Mouse (Mus musculus): Measurements from ENCODE around the gene Cdk13. TPM values are rescaled to one million over a fixed set of nuclear protein-coding genes. Genes with fewer than 3 reads are reported as not detected.

The Cdk13 gene
- polyA plus RNA-seq, 1 experiment from 2014 or later: 21.0 TPM

GRCm38 (mm10) chr13:17694414-17694813 lies 110.5 kb downstream of the Cdk13 start:
- Histone ChIP-seq H3K9me3 (ENCODE audit: control insufficient read depth, low read length) (no peaks in the 10 kb centered on the region), H3K4me1 (ENCODE audit: control insufficient read depth, insufficient read depth, low read length) (peaks cover 5% of the 10 kb centered on the region), H3K9ac (replicated peaks; ENCODE audit: low read length) (peak overlapping the region; percentile 83; the same call in 1 of the 2 replicates), H3K27ac (replicated peaks; ENCODE audit: low read depth, low read length) (peak overlapping the region; percentile 89), H3K4me2 (ENCODE audit: low read length) (peak overlapping the region; percentile 68), H3K36me3 (ENCODE audit: control insufficient read depth, insufficient read depth, low read length) (no peaks in the 10 kb centered on the region), H3K4me3 (replicated peaks; ENCODE audit: low read depth, low read length) (peak overlapping the region; percentile 73), H3K27me3 (ENCODE audit: control insufficient read depth, insufficient read depth, low read length) (no peaks in the 10 kb centered on the region)
- 1% methylated on average over 24 of the region's 25 CpGs for WGBS
- DNase-seq (no peak), ATAC-seq (ENCODE audit: low FRiP score, low TSS enrichment) (peak; percentile 82)

DNA sequence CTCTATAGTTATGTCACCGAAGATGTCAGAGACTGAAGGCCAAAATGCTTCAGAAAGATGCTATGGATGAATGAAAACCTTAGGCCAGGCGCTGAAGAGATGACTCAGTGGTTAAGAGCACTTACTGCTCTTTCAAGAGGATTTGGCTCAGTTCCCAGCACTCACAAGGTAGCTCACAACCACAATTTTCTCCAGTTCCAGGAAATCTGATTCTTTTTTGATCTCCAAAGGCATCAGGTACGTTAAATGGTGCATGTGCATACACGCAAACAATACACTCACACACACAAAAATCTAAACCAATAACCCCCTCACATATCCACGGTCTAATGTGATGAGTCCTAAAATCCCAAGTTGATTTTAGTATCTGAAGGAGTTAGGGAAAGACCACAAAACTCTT lies 111.1 kb downstream of the Cdk13 start:
- ATAC-seq (ENCODE audit: low FRiP score, low TSS enrichment) (no peak), DNase-seq (peak; percentile 27)
- peak overlapping the region; percentile 68 for H3K4me2 ChIP-seq (ENCODE audit: low read length)
- H3K36me3 ChIP-seq (ENCODE audit: control insufficient read depth, insufficient read depth, low read length): no peaks in the 10 kb centered on the region
- 0 out of 2 replicates have a peak overlapping the region, but pooled peaks have one; percentile 73 for H3K4me3 ChIP-seq (replicated peaks; ENCODE audit: low read depth, low read length)
- no peaks in the 10 kb centered on the region for H3K9me3 ChIP-seq (ENCODE audit: control insufficient read depth, low read length)
- WGBS: 74% methylated on average over 5 of the region's 5 CpGs
- H3K27ac ChIP-seq (replicated peaks; ENCODE audit: low read depth, low read length): no peak overlapping the region
- peaks cover 5% of the 10 kb centered on the region for H3K4me1 ChIP-seq (ENCODE audit: control insufficient read depth, insufficient read depth, low read length)
- no peak overlapping the region for H3K9ac ChIP-seq (replicated peaks; ENCODE audit: low read length)
- no peaks in the 10 kb centered on the region for H3K27me3 ChIP-seq (ENCODE audit: control insufficient read depth, insufficient read depth, low read length)

DNA sequence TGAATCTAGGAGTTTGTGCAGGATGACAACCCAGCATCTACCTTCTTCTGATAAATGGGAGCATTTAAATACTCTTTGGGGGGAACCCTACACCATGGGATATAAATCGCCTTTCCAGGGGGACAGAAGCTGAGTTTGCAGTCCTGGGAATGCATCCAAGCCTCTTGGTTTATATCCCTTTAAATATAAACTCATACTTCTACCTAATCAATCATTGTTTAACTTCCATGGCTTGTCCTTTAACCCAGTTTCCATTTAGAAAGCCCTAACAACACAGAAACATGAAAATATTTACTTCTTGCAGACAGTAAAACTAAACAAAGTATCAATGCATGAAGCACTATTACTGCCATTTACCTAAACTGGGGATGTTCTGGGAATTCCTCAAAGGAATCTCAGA lies 113.5 kb downstream of the Cdk13 start:
- Histone ChIP-seq H3K9ac (replicated peaks; ENCODE audit: low read length) (no peak overlapping the region), H3K4me1 (ENCODE audit: control insufficient read depth, insufficient read depth, low read length) (peaks cover 5% of the 10 kb centered on the region), H3K4me3 (replicated peaks; ENCODE audit: low read depth, low read length) (no peak overlapping the region), H3K27ac (replicated peaks; ENCODE audit: low read depth, low read length) (no peak overlapping the region), H3K4me2 (ENCODE audit: low read length) (no peak overlapping the region), H3K9me3 (ENCODE audit: control insufficient read depth, low read length) (no peaks in the 10 kb centered on the region), H3K36me3 (ENCODE audit: control insufficient read depth, insufficient read depth, low read length) (no peaks in the 10 kb centered on the region), H3K27me3 (ENCODE audit: control insufficient read depth, insufficient read depth, low read length) (no peaks in the 10 kb centered on the region)
- DNase-seq (no peak), ATAC-seq (ENCODE audit: low FRiP score, low TSS enrichment) (no peak)
- 76% methylated on average over 1 of the region's 1 CpGs for WGBS

DNA sequence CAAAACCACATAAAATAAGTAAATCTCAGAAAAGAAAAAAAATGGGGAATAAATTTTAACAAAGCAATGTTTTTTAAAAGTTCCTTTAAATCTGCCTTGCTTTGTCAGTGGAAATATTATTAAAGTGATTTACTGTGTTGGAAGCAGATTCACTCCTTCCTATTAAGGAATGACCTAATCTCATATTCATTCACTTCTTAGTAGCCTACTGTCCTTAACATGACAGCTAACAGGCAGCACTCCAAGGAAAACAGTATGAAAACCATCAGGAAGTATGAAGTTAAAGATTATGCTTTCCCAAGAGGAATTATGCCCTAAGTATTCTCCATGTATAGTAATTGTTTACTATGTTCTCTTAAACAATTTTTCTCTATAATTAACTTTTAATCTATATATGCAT lies 114.2 kb downstream of the Cdk13 start:
- Histone ChIP-seq H3K36me3 (ENCODE audit: control insufficient read depth, insufficient read depth, low read length) (no peaks in the 10 kb centered on the region), H3K9ac (replicated peaks; ENCODE audit: low read length) (no peak overlapping the region), H3K4me1 (ENCODE audit: control insufficient read depth, insufficient read depth, low read length) (no peaks in the 10 kb centered on the region), H3K4me3 (replicated peaks; ENCODE audit: low read depth, low read length) (no peak overlapping the region), H3K27ac (replicated peaks; ENCODE audit: low read depth, low read length) (no peak overlapping the region), H3K9me3 (ENCODE audit: control insufficient read depth, low read length) (no peaks in the 10 kb centered on the region), H3K4me2 (ENCODE audit: low read length) (no peak overlapping the region), H3K27me3 (ENCODE audit: control insufficient read depth, insufficient read depth, low read length) (no peaks in the 10 kb centered on the region)
- DNase-seq (no peak), ATAC-seq (ENCODE audit: low FRiP score, low TSS enrichment) (no peak)

- ATAC-seq (ENCODE audit: low FRiP score, low TSS enrichment) (no peak), DNase-seq (no peak)
- Histone ChIP-seq H3K9me3 (ENCODE audit: control insufficient read depth, low read length) (no peaks in the 10 kb centered on the region), H3K27me3 (ENCODE audit: control insufficient read depth, insufficient read depth, low read length) (no peaks in the 10 kb centered on the region), H3K4me2 (ENCODE audit: low read length) (no peak overlapping the region), H3K4me3 (replicated peaks; ENCODE audit: low read depth, low read length) (no peak overlapping the region), H3K4me1 (ENCODE audit: control insufficient read depth, insufficient read depth, low read length) (no peaks in the 10 kb centered on the region), H3K27ac (replicated peaks; ENCODE audit: low read depth, low read length) (no peak overlapping the region), H3K36me3 (ENCODE audit: control insufficient read depth, insufficient read depth, low read length) (no peaks in the 10 kb centered on the region), H3K9ac (replicated peaks; ENCODE audit: low read length) (no peak overlapping the region)
Measured at GRCm38 (mm10) chr13:17689461-17689860, 115.4 kb downstream of the Cdk13 start.

DNA sequence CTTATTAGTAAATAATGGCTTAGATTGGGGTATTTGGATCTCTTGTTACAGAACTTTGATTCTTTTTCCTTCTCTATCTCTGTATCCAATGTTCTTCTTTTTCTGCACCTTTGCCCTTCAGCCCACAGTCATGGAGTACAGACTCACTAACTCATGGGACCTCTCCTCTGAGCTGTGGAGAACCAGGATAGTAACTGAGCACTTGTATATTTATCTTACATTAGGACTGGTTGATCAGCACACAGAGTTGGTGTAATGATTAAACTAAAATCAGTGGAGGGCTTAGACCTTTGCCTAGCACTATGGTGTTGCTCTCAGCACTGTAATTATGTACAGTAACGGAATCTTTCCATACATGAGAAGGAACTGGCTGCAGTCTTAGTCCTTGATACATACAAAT lies 133.8 kb downstream of the Cdk13 start:
- Histone ChIP-seq H3K4me2 (ENCODE audit: low read length) (no peak overlapping the region), H3K4me3 (replicated peaks; ENCODE audit: low read depth, low read length) (no peak overlapping the region), H3K27ac (replicated peaks; ENCODE audit: low read depth, low read length) (no peak overlapping the region), H3K36me3 (ENCODE audit: control insufficient read depth, insufficient read depth, low read length) (no peaks in the 10 kb centered on the region), H3K27me3 (ENCODE audit: control insufficient read depth, insufficient read depth, low read length) (no peaks in the 10 kb centered on the region), H3K9ac (replicated peaks; ENCODE audit: low read length) (no peak overlapping the region), H3K9me3 (ENCODE audit: control insufficient read depth, low read length) (no peaks in the 10 kb centered on the region), H3K4me1 (ENCODE audit: control insufficient read depth, insufficient read depth, low read length) (no peaks in the 10 kb centered on the region)
- DNase-seq (no peak), ATAC-seq (ENCODE audit: low FRiP score, low TSS enrichment) (no peak)
- 85% methylated on average over 1 of the region's 1 CpGs for WGBS

DNA sequence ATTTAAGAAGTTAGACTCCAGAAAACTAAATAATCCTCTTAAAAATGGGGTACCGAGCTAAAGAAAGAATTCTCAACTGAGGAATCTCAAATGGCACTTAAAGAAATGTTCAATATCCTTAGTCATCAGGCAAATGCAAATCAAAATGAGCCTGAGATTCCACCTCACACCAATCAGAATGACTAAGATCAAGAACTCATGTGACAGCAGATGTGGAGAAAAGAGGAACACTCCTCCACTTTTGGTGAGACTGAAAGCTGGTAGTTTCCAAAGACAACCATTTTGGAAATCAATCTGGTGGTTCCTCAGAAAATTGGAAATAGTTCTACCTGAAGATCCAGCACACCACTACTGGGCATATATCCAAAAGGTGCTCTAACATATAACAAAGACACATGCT lies 137.5 kb downstream of the Cdk13 start:
- no peak overlapping the region for H3K4me3 ChIP-seq (replicated peaks; ENCODE audit: low read depth, low read length)
- WGBS: 90% methylated on average over 1 of the region's 1 CpGs
- H3K9ac ChIP-seq (replicated peaks; ENCODE audit: low read length): no peak overlapping the region
- H3K9me3 ChIP-seq (ENCODE audit: control insufficient read depth, low read length): no peaks in the 10 kb centered on the region
- no peaks in the 10 kb centered on the region for H3K36me3 ChIP-seq (ENCODE audit: control insufficient read depth, insufficient read depth, low read length)
- H3K27me3 ChIP-seq (ENCODE audit: control insufficient read depth, insufficient read depth, low read length): no peaks in the 10 kb centered on the region
- DNase-seq (no peak), ATAC-seq (ENCODE audit: low FRiP score, low TSS enrichment) (no peak)
- H3K4me2 ChIP-seq (ENCODE audit: low read length): no peak overlapping the region
- no peak overlapping the region for H3K27ac ChIP-seq (replicated peaks; ENCODE audit: low read depth, low read length)
- no peaks in the 10 kb centered on the region for H3K4me1 ChIP-seq (ENCODE audit: control insufficient read depth, insufficient read depth, low read length)

MicroRNA genes within 50 kb of the gene (microRNA counts, 519-probe panel; counts per million panel counts)
- not detected for microRNA mmu-miR-466i

Small RNA genes lying within 50 kb of the gene (microRNA-seq; reads per million reads assigned to microRNA genes)
- not detected for gene Mir466i

Other genes starting within 250 kb of the Cdk13 start
- 49.3 and 51.7 TPM in 2 replicates for gene Mplkip, start 109.9 kb downstream of the Cdk13 start, polyA plus RNA-seq (2014; fragmentation: Nextera tagmentation; extraction: Ambion mirVana)
- 1.9 and 2.1 TPM in 2 replicates for gene Sugct, start 109.5 kb downstream of the Cdk13 start, polyA plus RNA-seq (2014; fragmentation: Nextera tagmentation; extraction: Ambion mirVana)
- 189 and 220 TPM in 2 replicates for gene Rala, start 139.1 kb upstream of the Cdk13 start, polyA plus RNA-seq (2014; fragmentation: Nextera tagmentation; extraction: Ambion mirVana)
- 88.3 and 91.3 TPM in 2 replicates for gene Yae1d1, start 188.3 kb upstream of the Cdk13 start, polyA plus RNA-seq (2014; fragmentation: Nextera tagmentation; extraction: Ambion mirVana)